Mouse (Mus musculus) heart, adult 11 months (tissue): ENCODE measurements around the gene Tyk2.

Source experiments
- DNase-seq: peaks from one replicate; pipeline ENCODE4 v3.0.0; 2022

Tyk2 gene

GRCm38 (mm10) chr9:21149077-21149653, 18.1 kb upstream of the Tyk2 start:
- no peak for DNase-seq

- no peak for DNase-seq
Measured at GRCm38 (mm10) chr9:21148427-21148826, 17.4 kb upstream of the Tyk2 start.

- DNase-seq: peak; percentile 96
Measured at GRCm38 (mm10) chr9:21146722-21147121, 15.7 kb upstream of the Tyk2 start.

GRCm38 (mm10) chr9:21145431-21145830, 14.4 kb upstream of the Tyk2 start:
- peak; percentile 97 for DNase-seq

- DNase-seq: peak; percentile 91
Measured at GRCm38 (mm10) chr9:21144361-21144760, 13.3 kb upstream of the Tyk2 start.

- DNase-seq: peak; percentile 93
Measured at GRCm38 (mm10) chr9:21141922-21142321, 10.9 kb upstream of the Tyk2 start.

- DNase-seq: no peak
Measured at GRCm38 (mm10) chr9:21138386-21138785, 7.3 kb upstream of the Tyk2 start.

GRCm38 (mm10) chr9:21137229-21137628, 6.2 kb upstream of the Tyk2 start:
- DNase-seq: no peak

- DNase-seq: no peak
Measured at GRCm38 (mm10) chr9:21136401-21136800, 5.4 kb upstream of the Tyk2 start.

GRCm38 (mm10) chr9:21135941-21136381, 4.9 kb upstream of the Tyk2 start:
- no peak for DNase-seq

GRCm38 (mm10) chr9:21135329-21135890, 4.4 kb upstream of the Tyk2 start:
- DNase-seq: no peak

GRCm38 (mm10) chr9:21134595-21135328, 3.7 kb upstream of the Tyk2 start:
- DNase-seq: peak; percentile 98

GRCm38 (mm10) chr9:21133064-21133707, 2.1 kb upstream of the Tyk2 start:
- DNase-seq: no peak

- DNase-seq: peak; percentile 87
Measured at GRCm38 (mm10) chr9:21132102-21132775, 1.2 kb upstream of the Tyk2 start.

- DNase-seq: peak; percentile 91
Measured at GRCm38 (mm10) chr9:21126259-21126627, 4.8 kb downstream of the Tyk2 start.

- peak; percentile 89 for DNase-seq
Measured at GRCm38 (mm10) chr9:21125502-21126258, 5.4 kb downstream of the Tyk2 start.

GRCm38 (mm10) chr9:21124837-21125236, 6.2 kb downstream of the Tyk2 start:
- DNase-seq: peak; percentile 82

- DNase-seq: no peak
Measured at GRCm38 (mm10) chr9:21121483-21121882, 9.6 kb downstream of the Tyk2 start.

GRCm38 (mm10) chr9:21117073-21117472, 14.0 kb downstream of the Tyk2 start:
- no peak for DNase-seq

GRCm38 (mm10) chr9:21115105-21115504, 15.9 kb downstream of the Tyk2 start:
- peak; percentile 84 for DNase-seq

GRCm38 (mm10) chr9:21114190-21114589, 16.9 kb downstream of the Tyk2 start:
- DNase-seq: no peak

GRCm38 (mm10) chr9:21113751-21114150, 17.3 kb downstream of the Tyk2 start:
- DNase-seq: no peak
